Mouse (Mus musculus) brain, embryonic 18.5 days (tissue): ENCODE data around the gene Ryr3.

Experiments
- DNase-seq: peaks from one replicate; pipeline ENCODE4 v3.0.0-alpha.2; 2012; ENCODE audit warnings: low read depth, low spot score

Gene Ryr3

DNA sequence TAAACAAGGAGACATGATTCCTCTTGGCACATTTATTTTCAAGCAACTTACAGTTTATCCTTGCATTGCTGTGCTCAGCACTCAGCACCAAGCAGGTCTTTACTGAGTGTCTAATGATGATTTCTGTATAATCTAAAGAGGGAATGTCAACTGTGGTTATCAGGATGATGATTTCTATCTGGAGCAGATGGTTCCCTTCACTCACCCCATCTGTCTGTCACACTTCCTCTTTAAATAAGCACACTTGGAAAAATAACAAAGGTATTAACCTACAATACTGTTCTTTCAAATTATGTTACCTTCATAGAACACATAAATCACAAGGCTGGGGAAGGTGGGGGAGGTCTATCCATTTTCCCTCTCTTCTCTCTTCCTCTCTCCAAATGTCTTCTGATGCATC lies 304.3 kb downstream of the Ryr3 start:
- DNase-seq = no peak

DNA sequence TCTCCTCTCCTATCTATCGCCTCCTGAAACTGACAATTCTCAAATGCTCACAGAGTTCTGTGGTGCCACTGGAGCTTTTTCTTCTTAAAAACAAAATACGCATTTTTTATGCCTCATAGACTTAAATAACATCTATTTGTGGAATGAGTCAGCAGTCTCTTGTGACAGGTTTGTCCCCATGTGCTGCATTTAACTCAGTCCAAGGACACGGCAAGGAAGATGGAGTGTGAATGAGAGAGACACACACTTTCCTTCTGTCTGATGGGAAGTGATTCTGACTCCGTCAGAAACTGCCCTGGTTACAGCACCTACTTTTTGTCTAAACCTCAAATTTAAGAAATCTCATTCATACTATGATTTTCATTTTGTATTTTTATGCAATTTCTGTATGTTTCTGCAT lies 306.3 kb downstream of the Ryr3 start:
- no peak for DNase-seq

DNA sequence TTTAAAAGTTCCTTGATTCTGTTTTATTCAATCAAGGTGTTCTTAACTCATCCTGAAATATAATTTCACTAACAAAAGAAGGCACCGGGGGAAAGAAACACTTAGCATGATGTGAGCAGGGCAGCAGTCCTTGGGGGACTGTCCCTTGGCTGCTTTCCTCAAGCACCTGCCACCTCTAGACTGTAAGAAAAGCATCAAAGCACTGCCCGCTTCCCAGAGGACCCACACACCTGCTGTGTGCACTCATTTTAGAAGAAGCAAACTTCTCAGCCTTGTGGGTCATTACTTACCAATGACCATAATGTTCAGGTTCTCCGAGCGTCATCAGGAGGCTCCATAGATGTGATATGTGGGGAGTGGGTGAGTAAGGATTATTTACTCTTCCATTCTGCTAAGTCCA lies 307.8 kb downstream of the Ryr3 start:
- no peak for DNase-seq

DNA sequence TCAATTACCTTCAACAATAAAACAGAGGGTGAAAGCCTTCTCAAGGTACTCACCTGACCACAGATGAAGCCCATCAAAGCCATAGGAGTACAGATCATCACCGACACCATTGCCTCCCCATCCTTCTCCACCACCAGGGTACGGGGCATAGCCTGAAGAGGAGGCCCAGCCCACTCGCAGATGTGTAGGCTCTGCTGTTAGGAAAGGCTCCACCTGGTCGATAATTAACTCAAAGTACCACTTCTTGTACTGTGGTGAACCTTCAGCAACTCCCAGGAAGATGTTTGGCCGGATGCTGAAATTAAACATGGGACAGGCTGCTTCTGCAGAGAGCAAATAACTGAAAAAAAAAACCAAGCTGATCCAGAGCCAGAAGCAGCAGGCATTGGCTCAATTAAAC lies 316.1 kb downstream of the Ryr3 start:
- DNase-seq = no peak

DNA sequence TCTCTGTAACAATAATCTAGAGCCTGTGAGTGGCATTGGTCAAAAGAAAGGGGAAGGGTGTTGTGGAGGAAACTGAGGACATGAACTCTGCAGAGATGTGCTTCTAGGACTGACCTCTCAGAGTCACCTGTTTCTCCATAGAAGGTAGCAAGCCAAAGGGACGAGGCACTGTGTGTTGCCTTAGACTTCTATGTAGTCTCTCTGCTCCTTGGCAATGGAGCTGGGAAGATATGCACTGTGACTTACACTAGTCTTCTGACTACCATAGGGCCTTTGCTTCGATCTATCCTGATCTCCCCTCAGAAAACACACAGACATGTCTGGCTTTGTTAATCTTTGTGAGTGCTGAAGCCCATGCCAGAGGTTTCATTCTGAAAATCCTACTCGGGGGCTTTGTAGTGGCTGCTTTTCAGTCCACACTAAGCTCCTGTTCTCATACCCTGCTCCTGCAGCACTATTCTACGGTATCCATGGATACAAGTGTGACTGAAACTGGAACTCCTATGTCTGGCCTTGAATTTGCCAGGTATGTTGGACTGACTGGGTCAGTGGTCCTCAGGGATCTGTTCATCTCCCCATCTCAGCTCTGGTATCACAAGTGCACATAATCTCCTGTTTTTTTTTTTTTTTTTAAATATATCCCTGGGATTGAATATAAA lies 332.3 kb downstream of the Ryr3 start:
- DNase-seq = no peak

DNA sequence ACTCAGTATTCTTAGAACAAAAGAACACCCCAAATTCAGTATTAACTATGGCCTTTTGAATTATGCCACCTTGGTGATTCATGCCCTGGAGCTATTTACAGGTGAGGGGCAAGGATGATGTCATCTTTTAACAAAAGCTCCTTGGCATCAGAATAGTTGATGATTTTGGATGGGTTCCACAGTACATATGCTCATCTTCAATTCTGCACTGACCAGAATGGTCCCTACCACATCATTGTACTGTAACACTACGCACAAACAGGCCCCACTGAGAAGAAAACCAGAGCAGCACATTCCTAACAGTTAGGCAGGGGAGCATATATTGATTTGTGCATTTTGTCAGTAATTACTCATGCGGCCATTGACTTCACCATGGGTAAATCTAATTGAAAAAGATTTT lies 335.1 kb downstream of the Ryr3 start:
- DNase-seq = no peak

DNA sequence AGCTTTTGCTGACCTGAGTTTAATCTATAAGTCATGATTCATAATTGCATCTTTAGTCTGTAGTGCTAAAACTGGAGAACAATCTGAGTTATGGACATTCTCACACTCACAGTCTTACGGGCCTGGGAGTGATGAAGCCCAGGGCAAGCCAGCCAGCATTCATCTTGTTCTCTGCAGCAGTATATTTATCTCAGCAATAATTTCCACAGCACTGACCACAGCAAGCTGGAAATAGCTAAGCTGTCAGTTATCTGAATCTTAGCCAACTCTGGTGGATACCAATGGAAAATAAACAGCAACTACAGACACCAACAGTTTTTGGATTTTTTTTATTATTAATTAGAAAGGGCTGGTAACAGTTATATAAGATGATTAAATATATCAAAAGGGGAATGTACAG lies 335.5 kb downstream of the Ryr3 start:
- no peak for DNase-seq

DNA sequence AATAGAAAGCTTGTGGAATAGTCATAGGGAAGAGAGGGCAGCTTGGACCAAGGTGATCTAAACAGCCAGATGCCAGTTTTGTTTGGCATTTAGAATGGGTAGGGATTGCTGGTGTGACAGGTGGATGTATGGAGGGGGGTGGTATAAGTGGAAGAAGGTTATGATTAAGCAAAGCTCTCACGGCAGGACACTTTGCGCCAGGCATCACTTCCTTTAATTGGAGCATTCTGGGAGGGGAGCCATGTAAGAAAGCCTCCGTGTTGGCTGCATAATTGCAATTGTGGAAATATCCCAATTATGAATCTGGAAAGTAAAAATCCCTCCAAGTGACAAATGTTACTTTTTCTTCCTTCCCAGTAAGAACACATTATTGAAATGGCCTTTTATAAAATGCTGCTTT lies 339.5 kb downstream of the Ryr3 start:
- DNase-seq = peak; percentile 20

DNA sequence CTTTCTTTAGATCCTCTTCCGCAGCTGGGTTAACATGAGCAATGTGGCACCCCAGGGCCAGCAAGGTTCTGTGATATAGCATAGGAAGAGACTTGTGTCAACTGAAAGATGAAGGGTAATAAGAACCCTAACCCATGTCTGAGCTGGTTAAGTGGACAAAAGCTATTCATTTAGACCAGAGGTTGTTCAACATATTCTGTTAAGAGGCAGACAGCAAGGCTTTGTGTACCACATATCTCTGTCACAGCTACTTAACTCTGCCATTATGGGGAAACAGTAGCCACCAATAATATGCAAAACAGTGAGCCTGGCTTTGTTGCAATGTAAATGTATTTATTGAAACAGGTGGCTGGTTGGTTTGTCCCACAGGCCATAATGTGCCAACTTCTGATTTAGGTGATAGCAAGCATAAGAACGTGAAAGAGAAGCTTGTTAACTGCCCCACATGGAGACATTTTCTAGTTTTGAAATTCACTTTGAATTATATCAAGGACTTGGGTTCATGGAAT lies 350.8 kb downstream of the Ryr3 start:
- DNase-seq = no peak

DNA sequence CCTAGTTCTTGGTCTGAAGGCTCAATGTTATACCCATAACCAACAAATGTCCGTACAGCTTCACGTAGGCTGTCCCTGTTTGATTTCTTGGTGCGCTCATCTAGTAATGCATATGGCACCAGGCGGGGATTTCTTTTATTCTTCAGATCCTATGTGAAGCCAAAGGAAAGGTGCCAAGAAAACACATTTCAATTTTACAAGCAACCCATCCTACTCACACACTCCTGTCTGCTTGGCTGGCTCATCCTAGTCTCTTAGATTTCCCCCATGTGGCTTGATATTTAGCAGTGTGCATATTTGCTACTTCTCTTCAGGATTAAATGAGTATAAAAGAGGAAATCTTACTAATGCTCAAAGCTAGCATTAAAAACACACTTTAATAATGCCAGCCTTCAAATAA lies 355.1 kb downstream of the Ryr3 start:
- peak; percentile 34 for DNase-seq

DNA sequence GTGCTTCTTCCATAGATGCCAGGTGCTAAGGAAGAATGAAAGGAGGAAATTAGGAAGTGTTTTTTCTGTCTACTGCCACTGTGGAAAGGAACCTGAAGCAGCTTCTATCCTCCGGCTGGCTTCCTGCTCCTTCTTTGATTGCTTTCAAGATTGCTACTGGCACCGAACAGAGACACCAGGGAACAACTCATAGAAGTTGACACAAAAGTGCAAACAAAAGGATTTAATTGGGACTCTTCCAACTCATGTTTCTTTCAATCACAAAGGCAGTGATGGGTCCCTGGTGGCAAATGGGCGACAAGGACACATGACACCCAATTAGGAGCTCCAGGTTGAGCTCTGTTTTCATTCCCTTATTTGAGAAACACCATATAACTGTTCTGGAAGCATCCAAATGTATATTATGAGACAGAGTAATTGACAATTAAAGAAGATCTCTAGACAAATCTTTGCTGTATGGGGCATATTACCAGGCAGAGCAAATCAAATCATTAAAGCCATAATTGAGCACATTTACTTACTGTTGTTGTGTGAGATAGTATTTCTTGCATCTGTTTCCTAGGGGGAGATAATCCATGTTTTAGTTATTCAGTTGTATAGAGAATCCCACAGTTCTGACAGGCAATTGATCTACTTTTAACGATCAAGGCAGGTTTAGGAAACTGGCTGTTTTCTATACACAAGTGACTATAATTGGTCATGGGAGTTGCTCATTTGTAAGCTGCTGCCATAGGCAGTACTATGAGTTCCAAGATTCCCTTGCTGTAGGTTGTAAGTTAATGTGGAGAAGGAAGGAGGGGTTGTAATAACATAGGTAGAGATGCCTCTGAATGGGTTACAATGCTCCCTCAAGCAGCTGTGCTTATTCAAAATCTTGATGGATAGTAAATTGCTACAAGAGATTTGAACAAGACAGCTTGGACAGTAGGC lies 371.0 kb downstream of the Ryr3 start:
- no peak for DNase-seq

DNA sequence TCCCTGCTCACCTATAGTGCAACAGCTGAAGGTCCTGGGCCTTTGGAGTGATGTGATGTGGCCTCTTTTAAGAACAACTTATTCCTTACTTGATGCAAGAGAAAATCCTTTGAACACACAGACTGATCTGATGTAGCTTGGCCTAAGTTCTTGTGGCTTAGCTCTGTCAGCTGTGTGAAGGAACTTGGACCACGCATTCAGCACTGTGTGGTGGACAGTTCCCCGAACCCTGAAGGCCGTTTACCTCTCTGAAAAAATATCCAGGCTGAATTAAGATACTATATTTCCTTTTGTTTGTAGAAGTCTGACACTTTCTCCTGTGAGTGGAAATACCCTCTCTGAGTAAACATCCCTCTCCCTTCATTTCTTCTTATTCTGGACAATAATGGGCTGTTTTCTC lies 374.0 kb downstream of the Ryr3 start:
- DNase-seq = no peak

DNA sequence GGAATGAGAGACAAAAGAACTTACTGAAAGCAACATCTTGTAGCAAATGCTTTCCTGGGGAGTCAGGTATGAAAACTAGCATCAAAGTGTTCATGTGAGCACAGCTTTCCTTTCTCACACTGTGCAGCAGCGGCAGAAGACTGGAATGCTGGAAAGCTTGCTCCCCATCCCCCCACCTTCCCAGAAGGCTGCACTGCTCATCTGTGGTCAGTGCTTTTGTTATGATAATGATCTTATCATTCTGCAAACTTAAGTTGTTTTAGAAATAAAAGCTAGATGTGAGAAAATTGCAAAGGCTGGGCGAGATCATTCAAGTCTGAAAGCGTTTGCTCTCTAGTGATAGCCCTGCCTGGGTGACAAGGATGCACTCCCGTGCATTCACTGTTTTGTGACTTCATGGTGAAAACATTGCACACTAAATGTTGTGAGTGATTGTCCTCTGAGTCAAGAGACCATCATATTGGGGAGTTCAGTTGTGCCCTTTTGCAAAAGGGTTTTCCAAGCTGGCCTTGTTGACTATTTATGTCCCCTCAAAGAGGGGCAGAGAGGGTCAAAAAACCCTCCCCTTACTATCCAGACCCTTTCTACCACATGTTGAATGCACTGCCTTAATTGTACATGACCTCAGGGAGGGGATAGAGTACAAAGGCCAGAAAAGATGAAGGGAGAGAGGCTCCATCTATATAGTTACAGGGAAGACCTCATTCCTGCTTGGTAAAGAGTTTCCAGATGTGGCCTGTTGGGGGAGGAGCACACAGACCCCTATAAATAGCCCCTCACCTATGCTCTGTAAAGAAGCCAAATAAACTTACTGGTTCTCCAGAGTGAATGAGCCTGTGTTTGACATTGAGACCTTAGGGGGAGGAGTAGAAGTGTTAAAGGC lies 385.2 kb downstream of the Ryr3 start:
- no peak for DNase-seq

DNA sequence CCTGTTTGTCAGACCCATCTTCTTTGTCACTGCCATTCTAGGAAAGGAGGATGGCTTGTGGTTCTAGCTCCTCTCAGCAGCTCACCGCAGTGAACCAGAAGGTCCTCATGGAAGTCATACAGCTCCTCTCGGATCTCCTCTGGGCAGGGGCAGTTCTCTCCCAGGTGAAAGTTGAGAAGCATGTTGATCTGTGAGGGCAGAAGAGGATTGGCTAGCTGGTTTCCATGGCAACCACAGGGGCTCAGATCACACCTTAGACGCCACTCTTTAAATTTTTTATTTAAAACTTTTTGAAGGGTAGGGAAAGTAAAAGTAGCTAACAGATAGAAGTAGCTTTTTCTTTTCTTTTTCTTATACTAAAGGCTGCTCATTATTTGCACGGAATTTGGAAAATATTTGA lies 390.3 kb downstream of the Ryr3 start:
- no peak for DNase-seq

DNA sequence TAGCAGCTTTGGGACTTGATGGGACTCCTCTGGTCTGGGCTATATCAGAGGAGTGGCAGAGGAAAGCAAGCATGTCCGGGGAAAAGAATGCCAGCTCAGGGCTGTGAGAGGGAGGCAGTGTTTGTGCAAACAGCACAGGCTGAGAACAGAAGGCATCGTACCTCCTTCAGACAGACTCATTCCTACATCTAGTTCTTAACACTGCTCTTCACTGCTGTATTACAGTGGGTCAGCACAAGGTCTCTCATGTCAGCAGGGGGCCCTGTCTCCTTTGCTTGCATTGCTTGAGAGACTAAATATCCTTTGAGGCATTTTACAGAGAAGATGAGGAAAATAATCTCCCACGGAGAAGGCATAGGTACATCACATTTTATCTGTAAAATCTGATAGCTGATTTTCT lies 394.2 kb downstream of the Ryr3 start:
- DNase-seq = no peak

DNA sequence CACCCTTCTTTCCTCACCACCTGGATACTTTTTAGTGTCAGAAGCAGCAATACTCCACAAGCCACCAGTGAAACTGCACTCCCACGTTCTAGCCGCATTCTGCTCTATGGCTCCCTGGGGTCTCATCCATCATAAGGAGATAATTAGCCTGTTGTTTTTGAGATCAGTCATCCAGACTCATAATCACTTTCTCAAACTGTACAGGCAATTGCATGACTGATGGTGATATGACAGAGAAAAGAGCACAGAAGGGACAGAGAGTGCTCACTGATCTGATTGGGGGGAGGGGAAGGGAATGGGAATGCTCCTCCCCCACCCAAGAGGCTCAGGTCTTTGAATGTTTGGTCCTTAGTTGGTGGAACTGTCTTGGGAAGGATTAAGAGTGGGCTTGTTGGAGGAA lies 397.8 kb downstream of the Ryr3 start:
- DNase-seq = no peak

DNA sequence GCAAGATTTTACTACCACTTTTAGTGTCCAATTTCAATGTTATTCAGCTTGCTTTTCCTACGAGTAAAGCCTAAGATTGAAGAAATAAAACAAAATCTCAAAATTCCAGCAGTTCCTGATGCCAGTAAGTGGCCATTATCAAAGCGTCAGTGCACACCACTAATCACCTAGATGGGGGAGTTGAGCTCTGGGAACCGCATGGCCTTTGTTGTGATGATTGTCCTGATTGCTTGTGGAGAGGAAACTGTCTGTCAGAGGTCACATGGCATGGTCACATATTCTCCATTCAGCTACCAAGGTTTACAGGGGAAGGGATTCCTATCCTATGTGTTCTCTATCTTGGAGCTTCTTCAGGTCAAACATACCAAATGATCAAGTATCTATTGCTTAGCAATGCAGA lies 399.9 kb downstream of the Ryr3 start:
- no peak for DNase-seq

DNA sequence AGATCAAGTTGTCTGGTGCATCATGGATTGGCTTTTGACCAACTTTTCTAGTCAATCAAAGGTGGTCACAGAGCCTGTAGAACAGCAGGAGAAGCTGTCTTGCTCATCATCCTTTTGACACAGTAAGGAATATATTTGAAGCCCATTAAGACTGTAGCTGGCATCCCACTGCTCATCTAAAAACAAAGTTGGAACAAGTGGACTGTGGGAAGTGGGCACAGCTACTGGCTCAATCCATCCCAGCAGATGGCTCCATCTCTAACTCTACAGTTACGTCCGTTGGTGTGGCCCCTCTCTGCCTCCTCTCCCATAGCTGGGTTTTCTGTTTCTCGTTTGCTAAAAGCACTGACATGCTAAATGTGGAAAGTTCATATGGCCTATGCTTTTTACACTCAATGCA lies 400.9 kb downstream of the Ryr3 start:
- DNase-seq = no peak

DNA sequence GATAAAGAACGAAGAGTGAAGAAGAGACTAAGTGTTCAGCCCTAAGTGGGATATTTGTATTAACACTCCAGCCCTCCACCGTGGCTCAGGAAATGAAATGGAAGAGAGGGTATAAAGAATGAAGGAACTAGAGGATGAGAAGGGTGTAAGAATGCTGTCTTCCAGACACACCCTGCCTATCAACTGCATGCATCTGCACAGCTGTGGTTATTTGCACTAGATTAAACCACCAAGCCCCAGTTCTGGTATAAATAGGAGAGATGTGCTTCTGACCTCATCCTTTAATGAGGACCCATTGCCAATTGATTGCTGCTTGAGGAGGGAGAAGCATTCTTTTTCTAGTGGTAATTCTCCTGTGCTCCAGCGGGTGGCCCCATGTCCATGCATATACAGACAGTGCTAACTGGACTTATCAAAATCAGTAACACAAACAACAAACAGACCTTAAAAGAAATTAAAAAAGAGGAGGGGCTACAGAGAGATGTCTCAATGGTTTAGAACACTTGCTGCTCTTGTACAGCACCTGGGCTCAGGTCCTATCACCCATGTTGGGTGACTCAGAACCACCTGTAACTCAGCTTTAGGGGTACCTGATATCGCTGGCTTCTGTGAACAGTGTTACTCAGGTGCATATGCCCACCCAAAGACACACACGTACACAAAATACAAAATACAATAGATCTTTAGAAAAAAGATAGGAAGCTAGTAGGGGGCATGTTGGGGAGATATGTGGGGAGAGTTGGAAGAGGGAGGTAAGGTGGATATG lies 404.1 kb downstream of the Ryr3 start:
- no peak for DNase-seq

DNA sequence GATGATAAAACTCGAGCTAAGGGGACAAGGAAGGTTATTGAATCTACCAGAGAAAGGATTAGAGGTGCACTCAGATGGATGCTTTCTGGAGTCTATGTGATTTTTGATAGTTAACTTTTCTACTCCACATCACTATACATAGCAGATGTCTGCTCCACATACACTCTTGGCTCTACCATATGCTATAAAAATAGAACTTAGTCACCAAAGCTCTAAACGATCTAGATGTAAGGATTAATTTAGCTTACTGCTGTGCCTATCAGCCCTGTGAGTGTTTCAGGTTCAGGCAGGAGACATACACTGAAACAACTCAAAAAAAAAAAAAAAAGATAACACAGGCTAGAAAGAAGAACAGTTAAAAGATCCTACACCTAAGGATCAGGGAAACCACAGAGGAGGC lies 410.9 kb downstream of the Ryr3 start:
- DNase-seq = no peak

DNA sequence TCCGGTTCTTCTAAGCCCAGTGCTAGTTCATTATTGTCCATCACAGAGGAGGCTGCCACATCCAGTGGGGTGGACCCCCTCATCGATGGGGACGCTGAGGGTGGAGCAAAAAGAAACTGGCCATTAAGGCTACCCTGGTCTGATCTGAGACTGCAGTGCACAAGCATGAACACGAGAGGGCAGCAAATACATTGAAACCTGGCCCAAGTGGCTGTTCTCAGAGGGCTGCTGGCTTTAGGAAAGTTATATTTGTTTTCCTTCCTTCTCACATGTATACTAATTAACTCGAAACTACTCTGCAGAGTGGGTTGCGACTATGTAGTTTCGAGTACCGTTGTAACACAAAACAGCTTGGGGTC lies 416.9 kb downstream of the Ryr3 start:
- DNase-seq = no peak
